Mouse (Mus musculus): ENCODE data around the gene Pex14. TPM values are rescaled to one million over a fixed set of nuclear protein-coding genes. Genes with fewer than 3 reads are reported as not detected.

Pex14 gene
- total RNA-seq, 2 experiments from 2014 or later, result 15.8 to 16.8 TPM

- ATAC-seq (replicated peaks; ENCODE audit: low FRiP score, low TSS enrichment, poor library complexity, severe bottlenecking), result no peak
Measured at GRCm38 (mm10) chr4:149060621-149061431, 38.9 kb downstream of the Pex14 start.

DNA sequence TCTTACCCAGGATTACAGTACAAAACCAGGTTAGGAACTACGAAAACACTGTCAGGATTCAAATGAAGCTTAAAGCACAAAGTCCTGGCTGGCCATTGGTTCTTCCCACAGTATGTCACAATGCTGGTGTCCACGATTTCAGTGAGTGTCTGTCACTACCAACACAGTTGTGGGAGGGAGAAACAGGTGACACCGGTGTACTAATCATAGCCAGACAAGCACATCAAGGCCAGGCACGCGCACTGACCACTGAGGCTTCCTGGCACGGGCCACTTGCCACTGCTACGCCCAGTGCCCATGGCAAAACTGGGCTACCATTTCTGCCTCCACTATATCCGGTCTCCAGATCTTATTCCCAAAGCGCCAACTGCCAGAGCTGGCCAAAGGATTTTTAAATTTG, 40.0 kb downstream of the Pex14 start:
- ATAC-seq (replicated peaks; ENCODE audit: low FRiP score, low TSS enrichment, poor library complexity, severe bottlenecking), result no peak

DNA sequence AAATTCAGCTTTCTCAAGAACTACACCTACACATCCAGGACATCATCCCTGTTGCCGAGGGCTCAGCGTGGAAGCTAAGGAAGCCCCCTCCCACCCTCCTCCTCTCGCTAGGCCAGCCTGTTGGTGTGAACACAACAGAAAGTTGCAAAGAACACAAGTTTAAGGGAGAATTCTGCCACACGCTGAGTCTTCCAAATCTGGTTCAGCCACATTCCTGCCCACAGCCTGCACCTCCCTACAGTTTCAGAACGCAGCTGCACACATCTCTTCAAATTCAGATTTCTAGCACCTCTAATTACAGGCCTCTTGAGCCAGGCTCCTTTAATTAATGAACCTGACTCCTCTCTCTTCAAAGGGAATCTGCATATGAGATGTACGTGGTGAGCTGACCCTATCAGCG, 41.4 kb downstream of the Pex14 start:
- no peak for ATAC-seq (replicated peaks; ENCODE audit: low FRiP score, low TSS enrichment, poor library complexity, severe bottlenecking)

DNA sequence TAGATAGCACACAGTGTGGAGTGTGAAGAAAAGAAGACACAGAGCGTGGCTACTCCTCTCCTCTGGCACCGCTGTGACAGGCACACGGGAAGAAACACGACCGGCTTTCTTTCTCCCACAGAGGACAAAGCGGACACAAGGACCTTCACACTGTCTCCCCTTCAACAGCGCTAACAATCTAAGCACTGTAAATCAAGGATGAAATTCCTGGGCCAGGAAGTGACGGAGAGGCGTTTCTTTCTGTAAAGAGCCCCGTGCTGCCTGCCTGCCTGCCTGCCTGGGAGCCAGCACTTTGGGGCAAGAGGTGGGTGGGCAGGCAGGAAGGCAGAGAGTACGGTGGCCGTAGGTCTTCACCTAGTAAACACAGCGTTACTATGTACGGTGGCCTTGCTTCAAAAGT, 42.2 kb downstream of the Pex14 start:
- no peak for ATAC-seq (replicated peaks; ENCODE audit: low FRiP score, low TSS enrichment, poor library complexity, severe bottlenecking)

- ATAC-seq (replicated peaks; ENCODE audit: low FRiP score, low TSS enrichment, poor library complexity, severe bottlenecking), result no peak
Measured at GRCm38 (mm10) chr4:149056957-149057356, 42.7 kb downstream of the Pex14 start.

- ATAC-seq (replicated peaks; ENCODE audit: low FRiP score, low TSS enrichment, poor library complexity, severe bottlenecking), result no peak
Measured at GRCm38 (mm10) chr4:149055847-149056246, 43.8 kb downstream of the Pex14 start.

- no peak for ATAC-seq (replicated peaks; ENCODE audit: low FRiP score, low TSS enrichment, poor library complexity, severe bottlenecking)
Measured at GRCm38 (mm10) chr4:149049351-149050159, 50.1 kb downstream of the Pex14 start.

DNA sequence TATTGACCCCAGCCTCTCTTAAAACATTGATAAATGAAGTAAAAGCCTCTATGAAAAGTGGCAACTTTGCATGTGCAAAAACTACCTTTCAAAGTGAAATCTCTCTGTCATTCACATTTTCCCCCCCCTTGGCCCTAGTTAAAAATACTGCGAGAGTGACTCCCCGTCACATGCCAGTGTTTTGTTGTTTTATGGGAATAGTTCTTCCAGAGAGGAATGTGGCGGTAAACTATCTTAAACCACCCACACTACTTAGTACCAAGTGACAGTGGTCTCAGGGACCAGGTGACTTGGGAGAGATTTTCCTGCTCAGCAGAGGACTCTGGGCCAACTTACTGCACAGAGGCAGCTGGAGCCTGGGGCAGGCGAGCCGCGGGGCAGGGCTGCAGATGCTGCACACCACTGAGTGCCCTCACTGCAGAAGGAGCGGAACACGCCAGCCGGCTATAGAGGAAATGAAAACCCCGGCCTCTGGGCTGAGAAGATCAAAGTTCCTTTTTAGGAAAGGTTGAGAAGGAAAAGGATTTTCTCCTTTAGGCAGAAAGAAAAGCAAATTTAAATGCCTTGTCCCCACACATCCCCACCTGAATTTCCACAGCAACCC, 50.9 kb downstream of the Pex14 start:
- no peak for ATAC-seq (replicated peaks; ENCODE audit: low FRiP score, low TSS enrichment, poor library complexity, severe bottlenecking)

DNA sequence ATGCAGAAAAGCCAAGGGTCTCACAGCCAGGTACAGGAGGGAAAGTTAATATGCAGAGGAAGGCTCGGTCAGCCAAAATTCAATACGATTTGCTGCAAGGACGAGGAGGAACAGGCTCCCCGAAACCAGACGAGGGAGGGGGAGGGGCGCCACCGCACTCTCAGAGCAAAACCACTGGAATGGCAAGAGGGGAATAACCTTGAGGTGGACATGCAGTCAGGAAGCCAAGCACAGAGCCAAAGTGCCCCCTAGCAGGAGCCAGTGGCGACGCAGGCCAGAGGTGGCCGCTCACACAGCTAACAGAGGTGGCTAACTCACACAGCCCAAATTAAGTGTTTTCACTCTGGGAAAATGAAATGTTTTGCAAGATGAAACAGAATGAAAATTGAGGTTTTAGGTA, 52.3 kb downstream of the Pex14 start:
- ATAC-seq (replicated peaks; ENCODE audit: low FRiP score, low TSS enrichment, poor library complexity, severe bottlenecking), result 0 out of 2 replicates have a peak, but pooled peaks have one; percentile 34

DNA sequence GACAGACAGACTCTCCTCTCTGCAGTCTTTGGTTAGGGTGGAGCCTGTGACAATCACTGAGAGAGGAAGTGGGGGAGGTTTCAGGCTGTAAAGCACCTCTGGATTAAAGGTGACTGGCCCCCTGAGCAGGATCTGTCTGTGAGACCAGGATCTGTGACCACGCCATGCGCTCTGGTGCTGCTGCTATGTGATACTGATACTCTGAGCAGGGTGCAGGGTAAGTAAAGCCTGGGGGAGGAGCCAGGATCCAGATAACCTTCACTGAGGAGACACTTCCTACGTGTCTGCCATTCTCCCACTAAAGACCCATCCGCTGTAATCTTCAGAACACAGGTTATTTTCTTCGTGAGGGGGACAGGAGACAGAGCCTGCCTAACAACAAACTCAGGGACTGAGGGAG, 53.8 kb downstream of the Pex14 start:
- ATAC-seq (replicated peaks; ENCODE audit: low FRiP score, low TSS enrichment, poor library complexity, severe bottlenecking), result peak; percentile 87

GRCm38 (mm10) chr4:149040289-149040688, 59.4 kb downstream of the Pex14 start:
- no peak for ATAC-seq (replicated peaks; ENCODE audit: low FRiP score, low TSS enrichment, poor library complexity, severe bottlenecking)

GRCm38 (mm10) chr4:149037706-149038105, 62.0 kb downstream of the Pex14 start:
- ATAC-seq (replicated peaks; ENCODE audit: low FRiP score, low TSS enrichment, poor library complexity, severe bottlenecking), result no peak

- ATAC-seq (replicated peaks; ENCODE audit: low FRiP score, low TSS enrichment, poor library complexity, severe bottlenecking), result no peak
Measured at GRCm38 (mm10) chr4:149036592-149036991, 63.1 kb downstream of the Pex14 start.

DNA sequence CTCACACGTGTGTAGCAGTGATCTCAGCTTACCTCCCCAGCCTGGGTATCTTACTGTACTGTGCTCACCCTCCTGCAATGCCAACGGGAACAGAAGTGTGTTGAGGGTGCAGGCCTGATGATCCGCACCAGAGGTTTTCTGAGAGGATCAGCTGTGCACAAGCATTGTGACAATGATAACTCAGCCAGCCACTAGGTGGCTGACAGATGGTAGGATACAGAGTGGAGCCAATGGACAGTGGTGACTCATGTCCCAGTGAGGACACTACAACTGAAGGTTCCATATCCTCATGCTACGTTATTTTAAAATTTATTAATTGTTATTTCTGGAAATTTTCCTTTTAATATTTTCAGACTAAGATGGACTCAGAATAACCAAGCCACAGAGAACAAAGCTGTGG, 68.2 kb downstream of the Pex14 start:
- peak; percentile 64; the same call in 1 of the 2 replicates for ATAC-seq (replicated peaks; ENCODE audit: low FRiP score, low TSS enrichment, poor library complexity, severe bottlenecking)

DNA sequence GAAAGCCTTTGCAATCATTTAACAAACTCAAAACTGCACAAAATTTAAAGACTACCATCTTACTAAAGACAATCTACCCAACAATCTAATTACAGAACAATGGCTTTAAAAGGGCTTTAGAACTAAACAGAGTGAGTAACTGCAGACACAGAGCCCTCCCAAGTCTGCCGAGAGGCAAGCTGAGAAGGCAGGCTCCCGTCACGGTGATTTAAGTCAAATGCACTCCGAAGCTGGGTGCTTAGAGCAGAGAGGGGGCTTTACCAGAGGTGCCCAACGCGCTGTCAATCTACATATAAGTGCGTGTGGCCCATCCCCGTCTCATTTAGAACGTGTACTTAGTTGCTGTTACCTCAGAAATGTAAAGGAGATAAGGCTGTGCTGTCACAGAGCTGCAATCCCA, 72.1 kb downstream of the Pex14 start:
- ATAC-seq (replicated peaks; ENCODE audit: low FRiP score, low TSS enrichment, poor library complexity, severe bottlenecking), result no peak

- ATAC-seq (replicated peaks; ENCODE audit: low FRiP score, low TSS enrichment, poor library complexity, severe bottlenecking), result no peak
Measured at GRCm38 (mm10) chr4:149025242-149025641, 74.4 kb downstream of the Pex14 start.

- ATAC-seq (replicated peaks; ENCODE audit: low FRiP score, low TSS enrichment, poor library complexity, severe bottlenecking), result no peak
Measured at GRCm38 (mm10) chr4:149021021-149021420, 78.7 kb downstream of the Pex14 start.

- no peak for ATAC-seq (replicated peaks; ENCODE audit: low FRiP score, low TSS enrichment, poor library complexity, severe bottlenecking)
Measured at GRCm38 (mm10) chr4:149019456-149019855, 80.2 kb downstream of the Pex14 start.

DNA sequence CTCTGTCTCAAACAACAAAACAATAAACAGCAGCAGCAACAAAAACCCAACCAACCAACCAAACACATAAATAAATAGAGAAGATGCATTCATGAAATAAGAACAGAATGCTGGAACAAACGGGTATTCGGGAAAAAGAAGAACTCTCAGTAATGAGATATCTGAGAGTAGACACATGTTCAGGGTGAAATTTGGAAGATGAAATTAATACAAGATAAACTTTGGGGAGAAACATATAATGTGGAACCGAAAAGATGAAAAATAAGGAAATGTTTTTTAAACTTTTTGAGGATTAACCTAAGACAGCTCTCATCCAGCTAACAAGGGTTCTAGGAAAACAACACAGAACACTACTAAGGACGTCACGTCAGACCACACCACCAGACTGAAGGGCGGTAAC, 92.9 kb downstream of the Pex14 start:
- ATAC-seq (replicated peaks; ENCODE audit: low FRiP score, low TSS enrichment, poor library complexity, severe bottlenecking), result no peak

- ATAC-seq (replicated peaks; ENCODE audit: low FRiP score, low TSS enrichment, poor library complexity, severe bottlenecking), result no peak
Measured at GRCm38 (mm10) chr4:149006107-149006506, 93.6 kb downstream of the Pex14 start.

Measured in megakaryocyte-erythroid progenitor cell, adult 5-6 weeks (primary cell).